In the genomic region with DNA sequence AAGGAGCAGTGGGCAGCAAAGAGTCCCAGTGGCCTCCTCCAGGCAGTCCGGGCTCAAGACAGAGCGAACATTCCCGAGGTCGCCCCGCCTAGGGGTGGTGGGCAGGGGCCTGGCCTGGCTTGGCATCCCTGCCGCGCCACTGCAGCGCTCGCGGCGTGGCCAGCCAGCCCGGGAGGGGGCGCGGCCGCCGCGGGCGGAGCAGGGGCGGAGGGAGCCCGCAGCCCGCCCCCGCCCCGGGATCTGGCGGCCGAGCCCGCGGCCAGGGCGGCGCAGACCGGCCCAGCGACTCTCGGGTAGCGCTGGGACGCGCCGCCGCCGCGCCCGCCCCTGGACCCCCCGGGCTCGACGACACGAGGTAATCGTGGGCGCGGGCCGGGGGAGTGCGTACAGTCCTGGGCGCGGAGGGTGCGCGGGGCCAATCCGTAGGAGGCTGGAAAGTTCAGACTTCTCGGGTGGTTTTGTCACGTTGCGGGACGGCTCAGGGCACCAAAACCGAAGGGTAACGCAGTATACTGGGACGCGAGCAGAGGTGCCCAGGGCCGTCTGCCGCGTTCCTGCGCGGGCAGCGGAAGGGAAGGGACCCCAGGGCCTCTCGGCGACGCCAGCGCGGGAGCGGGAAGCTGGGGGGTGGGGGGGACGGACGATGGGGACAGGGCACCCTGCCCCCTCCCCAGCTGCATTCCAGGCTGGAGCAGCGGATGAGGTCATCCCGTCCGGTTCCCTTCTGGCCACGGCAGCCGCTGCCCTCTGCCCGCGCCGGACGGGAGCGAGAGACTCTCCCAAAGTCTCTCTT, we compare ENCODE assay signal across 7 mouse cellular contexts. TPM values are rescaled to one million over a fixed set of nuclear protein-coding genes. Genes with fewer than 3 reads are reported as not detected.
DNase-seq lines count a peak whose midpoint lies in the region; ATAC-seq and TF ChIP-seq lines count a peak whose summit lies in the region.

A gene (plus strand): TSS at position 254 of the 793 bp plus-strand sequence.

- no peak within 1 kb of the TSS for H3K27ac ChIP-seq in ES-E14 (ENCODE audit: insufficient read depth, low read depth, low read length, poor library complexity, severe bottlenecking)
- 0 out of 2 replicates have a peak within 1 kb of the TSS, but pooled peaks have one; percentile 43 for H3K27ac ChIP-seq in forebrain, embryonic 12.5 days

- H3K4me3 ChIP-seq in ES-E14 (ENCODE audit: insufficient read depth in 1 of 2, low read depth in 1 of 2, low read length in 2 of 2, poor library complexity in 1 of 2, severe bottlenecking in 1 of 2), result peak within 1 kb of the TSS; percentile 70 to 71
- H3K4me3 ChIP-seq in forebrain, embryonic 12.5 days (replicated peaks), result peak within 1 kb of the TSS; percentile 51

- H3K27me3 ChIP-seq in forebrain, embryonic 12.5 days, result peaks cover 77% of the 10 kb centered on the region

- intact Hi-C loops in heart, postnatal 25 days (cut with DNase I), result no loop called here

- H3K4me2 ChIP-seq in forebrain, embryonic 12.5 days, result peak within 1 kb of the TSS; percentile 90

- no peaks in the 10 kb centered on the region for H3K9me3 ChIP-seq in ES-E14 (ENCODE audit: control insufficient read depth, insufficient read depth, low read depth, low read length)
- no peaks in the 10 kb centered on the region for H3K9me3 ChIP-seq in forebrain, embryonic 12.5 days

- no peaks in the 10 kb centered on the region for H3K36me3 ChIP-seq in ES-E14 (ENCODE audit: control insufficient read depth, insufficient read depth, low read length, poor library complexity, severe bottlenecking)
- no peaks in the 10 kb centered on the region for H3K36me3 ChIP-seq in forebrain, embryonic 12.5 days (replicated peaks)

- WGBS in forebrain, embryonic 12.5 days, result under 1% methylated on average over 78 of the region's 86 CpGs

- H3K4me1 ChIP-seq in ES-E14 (ENCODE audit: control insufficient read depth in 2 of 2, insufficient read depth in 2 of 2, low read length in 2 of 2, poor library complexity in 1 of 2), result peaks cover 5 to 23% of the 10 kb centered on the region in 2 experiments; a peak in 2 of 4 replicates
- peaks cover 37% of the 10 kb centered on the region for H3K4me1 ChIP-seq in forebrain, embryonic 12.5 days

- in situ Hi-C loops in ES-E14 (cut with MboI; ENCODE audit: low sequenced_read_pairs in 2 of 2, unreplicated experiment in 2 of 2), result no loop called here

- peak; percentile 76 for ATAC-seq in forebrain, embryonic 12.5 days (ENCODE audit: low FRiP score)

- peak within 1 kb of the TSS; percentile 68 for H3K9ac ChIP-seq in ES-E14 (ENCODE audit: insufficient read depth, low read depth, low read length, poor library complexity, severe bottlenecking)
- peak within 1 kb of the TSS; percentile 62 for H3K9ac ChIP-seq in forebrain, embryonic 12.5 days

- DNase-seq in ES-E14 (ENCODE audit: low read depth, low spot score) (no peak), adipocyte (ENCODE audit: low spot score) (peak; percentile 89)
- peak; percentile 82 for DNase-seq in heart, postnatal 25 days (ENCODE audit: low spot score)
- DNase-seq in layer of hippocampus, adult 9-11 months, result peak; percentile 42
- DNase-seq in lung, postnatal 36 days, result peak; percentile 88
- DNase-seq in testis, postnatal 10 days (ENCODE audit: low spot score), result peak; percentile 72

TF ChIP-seq in ES-E14, 5 proteins besides CTCF, POLR2A, EP300 and RAD21:
- no peak for TF ChIP-seq CHD2 (IDR thresholded peaks at IDR 0.05; ENCODE audit: low read depth, low read length)
- no peak for TF ChIP-seq HCFC1 (IDR thresholded peaks at IDR 0.05; ENCODE audit: borderline replicate concordance, insufficient read depth, low read length)
- no peak for TF ChIP-seq ZC3H11A (IDR thresholded peaks at IDR 0.05; ENCODE audit: borderline replicate concordance, low read depth, low read length)
- TF ChIP-seq ZNF384 (IDR thresholded peaks at IDR 0.05; ENCODE audit: low read depth, low read length), result no peak
- TF ChIP-seq MAFK (IDR thresholded peaks at IDR 0.05; ENCODE audit: insufficient read depth, low read depth, low read length), result no peak

RNA-seq across cellular contexts. Expression of the gene that starts here (rescaled TPM):
- total RNA-seq in ES-E14 (2012; rRNA removed), result 4.7 and 8.3 TPM in 2 replicates
- 7.7 and 8.4 TPM in 2 replicates for polyA plus RNA-seq in forebrain, embryonic 12.5 days (2016; fragmentation: Nextera tagmentation; extraction: Ambion mirVana)
- total RNA-seq in heart, postnatal 25 days (2021), result 10 to 100 TPM; 34.1 to 41.0 TPM
